Mouse (Mus musculus) ES-E14 (cell line): ENCODE measurements around the gene Mymk.

Experiments used
- CHD2 ChIP-seq: IDR thresholded peaks from 2 replicates; pipeline ENCODE4 v1.6.1; 2014; ENCODE audit warnings: mild to moderate bottlenecking, low read depth, low read length, inconsistent platforms
- MAFK ChIP-seq: IDR thresholded peaks from 2 replicates; pipeline ENCODE4 v1.6.1; 2014; ENCODE audit warnings: mild to moderate bottlenecking, low read depth, low read length, inconsistent platforms; ENCODE audit not compliant: insufficient read depth
- ZC3H11A ChIP-seq: IDR thresholded peaks from 2 replicates; pipeline ENCODE4 v1.6.1; 2012; ENCODE audit warnings: low read depth, mild to moderate bottlenecking, inconsistent platforms, low read length, borderline replicate concordance
- ZNF384 ChIP-seq: IDR thresholded peaks from 2 replicates; pipeline ENCODE4 v1.6.1; 2012; ENCODE audit warnings: low read depth, low read length, inconsistent platforms

GRCm38 (mm10) chr2:27067996-27068395, 4.0 kb downstream of the Mymk start:
- TF ChIP-seq ZC3H11A = no peak
- TF ChIP-seq CHD2 = no peak
- TF ChIP-seq MAFK = no peak
- no peak for TF ChIP-seq ZNF384
